Mouse (Mus musculus): Measurements from ENCODE around the gene Alkbh6.

DNA sequence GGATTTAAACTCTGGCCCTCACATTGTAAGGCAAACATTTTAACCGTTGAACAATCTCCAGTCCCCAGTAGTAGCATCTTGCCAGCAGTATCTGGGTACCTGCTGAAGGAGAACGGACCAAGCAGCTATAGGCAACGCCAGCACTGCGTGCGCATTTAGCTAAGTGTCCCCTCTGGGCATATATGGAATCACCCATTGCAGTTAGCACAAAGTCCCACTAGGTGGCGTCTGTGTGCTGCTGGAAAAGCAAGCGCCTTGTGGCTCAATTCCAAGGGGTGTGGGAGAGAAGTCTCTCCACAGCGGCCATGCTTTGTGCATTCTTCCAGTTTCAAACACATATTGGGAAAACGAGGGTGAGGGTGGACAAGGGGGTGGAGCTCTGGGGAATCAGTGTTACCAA is 27.9 kb downstream of the Alkbh6 start:
- TF ChIP-seq POLR2A (IDR thresholded peaks at IDR 0.05; ENCODE audit: control insufficient read depth, low read depth, low read length), result no peak
- TF ChIP-seq CTCF (IDR thresholded peaks at IDR 0.05; ENCODE audit: control insufficient read depth, insufficient read depth, insufficient replicate concordance, low read depth, low read length), result peak; percentile 92
